Mouse (Mus musculus): ENCODE measurements around the gene Ppp6r2.

- TF ChIP-seq CTCF (IDR thresholded peaks at IDR 0.05; ENCODE audit: extremely low read depth, insufficient read length, insufficient replicate concordance, low read depth, low read length) (no peak), POLR2A (IDR thresholded peaks at IDR 0.05; ENCODE audit: low read depth, low read length) (peak; percentile 84)
These were observed 15.6 kb upstream of the Ppp6r2 start for GRCm38 (mm10) chr15:89195690-89196312.
